Mouse (Mus musculus): Measurements from ENCODE around the gene Olfr1228.

The Olfr1228 gene

GRCm38 (mm10) chr2:89253962-89254361 is at the start of gene Olfr1228:
Gene Olfr1228 (minus strand): TSS chr2:89254062.
- Histone ChIP-seq H3K4me1 (replicated peaks; ENCODE audit: low read depth, low read length) (no peaks in the 10 kb centered on the region), H3K4me3 (replicated peaks; ENCODE audit: low read length) (no peak within 1 kb of the TSS), H3K27me3 (ENCODE audit: insufficient read depth, low read length) (no peaks in the 10 kb centered on the region), H3K36me3 (ENCODE audit: insufficient read depth, low read length) (no peaks in the 10 kb centered on the region), H3K9me3 (ENCODE audit: low read length) (no peaks in the 10 kb centered on the region)
- no peak for TF ChIP-seq NANOG (IDR thresholded peaks at IDR 0.05; ENCODE audit: borderline replicate concordance, low read length)
- no peak for TF ChIP-seq POU5F1 (IDR thresholded peaks at IDR 0.05; ENCODE audit: borderline replicate concordance, low read length)
- no peak for TF ChIP-seq CTCF (conservative IDR thresholded peaks at IDR 0.05; ENCODE audit: low read length)

GRCm38 (mm10) chr2:89297168-89297567 is 43.3 kb upstream of the Olfr1228 start, which contains the start of gene Olfr1230:
Gene Olfr1230 (minus strand): TSS chr2:89297268.
- no peak for TF ChIP-seq CTCF (conservative IDR thresholded peaks at IDR 0.05; ENCODE audit: low read length)
- no peak for TF ChIP-seq NANOG (IDR thresholded peaks at IDR 0.05; ENCODE audit: borderline replicate concordance, low read length)
- no peak for TF ChIP-seq POU5F1 (IDR thresholded peaks at IDR 0.05; ENCODE audit: borderline replicate concordance, low read length)
- H3K36me3 ChIP-seq (ENCODE audit: insufficient read depth, low read length): no peaks in the 10 kb centered on the region

GRCm38 (mm10) chr2:89287914-89288313 is 34.1 kb upstream of the Olfr1228 start, which contains the start of gene Olfr1229:
Gene Olfr1229 (minus strand): TSS chr2:89288014.
- Histone ChIP-seq H3K36me3 (ENCODE audit: insufficient read depth, low read length) (no peaks in the 10 kb centered on the region), H3K27me3 (ENCODE audit: insufficient read depth, low read length) (no peaks in the 10 kb centered on the region), H3K9me3 (ENCODE audit: low read length) (no peaks in the 10 kb centered on the region), H3K4me3 (replicated peaks; ENCODE audit: low read length) (no peak within 1 kb of the TSS), H3K4me1 (replicated peaks; ENCODE audit: low read depth, low read length) (no peaks in the 10 kb centered on the region)
- TF ChIP-seq POU5F1 (IDR thresholded peaks at IDR 0.05; ENCODE audit: borderline replicate concordance, low read length): no peak
- no peak for TF ChIP-seq NANOG (IDR thresholded peaks at IDR 0.05; ENCODE audit: borderline replicate concordance, low read length)
- TF ChIP-seq CTCF (conservative IDR thresholded peaks at IDR 0.05; ENCODE audit: low read length): no peak

More at GRCm38 (mm10) chr2:89297168-89297567, 43.3 kb upstream of the Olfr1228 start, which contains the start of gene Olfr1230:
- Histone ChIP-seq H3K4me3 (replicated peaks; ENCODE audit: low read length) (no peak within 1 kb of the TSS), H3K27me3 (ENCODE audit: insufficient read depth, low read length) (no peaks in the 10 kb centered on the region), H3K9me3 (ENCODE audit: low read length) (no peaks in the 10 kb centered on the region), H3K4me1 (replicated peaks; ENCODE audit: low read depth, low read length) (no peaks in the 10 kb centered on the region)

- TF ChIP-seq NANOG (IDR thresholded peaks at IDR 0.05; ENCODE audit: borderline replicate concordance, low read length): no peak
- TF ChIP-seq POU5F1 (IDR thresholded peaks at IDR 0.05; ENCODE audit: borderline replicate concordance, low read length): no peak
- TF ChIP-seq CTCF (conservative IDR thresholded peaks at IDR 0.05; ENCODE audit: low read length): no peak
- Histone ChIP-seq H3K4me1 (replicated peaks; ENCODE audit: low read depth, low read length) (no peaks in the 10 kb centered on the region), H3K9me3 (ENCODE audit: low read length) (no peaks in the 10 kb centered on the region), H3K4me3 (replicated peaks; ENCODE audit: low read length) (no peak within 1 kb of the TSS), H3K27me3 (ENCODE audit: insufficient read depth, low read length) (no peaks in the 10 kb centered on the region), H3K36me3 (ENCODE audit: insufficient read depth, low read length) (no peaks in the 10 kb centered on the region)
These were observed 53.9 kb downstream of the Olfr1228 start, which contains the start of gene Olfr1226 for GRCm38 (mm10) chr2:89199948-89200347. Gene Olfr1226 (minus strand): TSS chr2:89200048.

Data from E14TG2a.4 (cell line).